Mouse (Mus musculus): Measurements from ENCODE around the gene Cluap1.

- TF ChIP-seq CTCF (IDR thresholded peaks at IDR 0.05; ENCODE audit: borderline replicate concordance, control insufficient read depth, extremely low read depth, insufficient read depth, low read length, poor library complexity) (no peak), POLR2A (IDR thresholded peaks at IDR 0.05; ENCODE audit: control insufficient read depth, extremely low read depth, insufficient read depth, low read length, poor library complexity) (no peak)
Measured at GRCm38 (mm10) chr16:3934701-3935100, 26.1 kb downstream of the Cluap1 start.
